Mouse (Mus musculus) MEL (cell line): ENCODE data around the gene Daam1.
"Not testable (repeated sequence)": the region's sequence is repeated elsewhere in the genome, so short reads cannot be mapped to it uniquely, and the experiment has no call there.

Source experiments
- CTCF ChIP-seq, 3 experiments: IDR thresholded peaks in 2 of 3; conservative IDR thresholded peaks in 1 of 3; 2 replicates each; pipeline ENCODE4 v1.5.1; 2011 to 2012; ENCODE audit warnings: low read length in 3 of 3, low read depth in 2 of 3, mild to moderate bottlenecking in 2 of 3, improper control_type of control experiment in 1 of 3, inconsistent platforms in 1 of 3, mixed read lengths in 1 of 3, moderate library complexity in 1 of 3; ENCODE audit not compliant: control insufficient read depth in 1 of 3, insufficient read depth in 1 of 3, poor library complexity in 1 of 3, severe bottlenecking in 1 of 3
- EP300 ChIP-seq, 2 experiments: IDR thresholded peaks; 2 replicates each; pipeline ENCODE4 v1.6.1; 2011; ENCODE audit warnings: improper control_type of control experiment in 2 of 2, low read length in 2 of 2, low read depth in 1 of 2, mild to moderate bottlenecking in 1 of 2
- GATA1 ChIP-seq: IDR thresholded peaks from 2 replicates; pipeline ENCODE4 v1.6.1; 2011; ENCODE audit warnings: low read depth, low read length, improper control_type of control experiment
- KAT2A ChIP-seq: conservative IDR thresholded peaks from 2 replicates; pipeline ENCODE4 v1.6.1; 2012; ENCODE audit warnings: low read depth, low read length, improper control_type of control experiment, inconsistent platforms
- POLR2A ChIP-seq, 2 experiments: IDR thresholded peaks; 2 replicates each; pipeline ENCODE4 v1.6.1; 2011 to 2012; ENCODE audit warnings: low read length in 2 of 2, mild to moderate bottlenecking in 2 of 2, control low read depth in 1 of 2, improper control_type of control experiment in 1 of 2, low read depth in 1 of 2, moderate library complexity in 1 of 2; ENCODE audit not compliant: control insufficient read depth in 1 of 2, insufficient read depth in 1 of 2, poor library complexity in 1 of 2
- SIN3A ChIP-seq: IDR thresholded peaks from 2 replicates; pipeline ENCODE4 v1.6.1; 2012; ENCODE audit warnings: low read length, improper control_type of control experiment, inconsistent platforms

- not testable (repeated sequence) for TF ChIP-seq POLR2A (IDR thresholded peaks at IDR 0.05; ENCODE audit: control insufficient read depth in 1 of 2, insufficient read depth in 1 of 2, low read depth in 1 of 2, low read length in 2 of 2, poor library complexity in 1 of 2); EP300 (IDR thresholded peaks at IDR 0.05; ENCODE audit: low read depth in 1 of 2, low read length in 2 of 2); CTCF (IDR thresholded peaks at IDR 0.05 in 2 of 3, conservative IDR thresholded peaks at IDR 0.05 in 1 of 3; ENCODE audit: control insufficient read depth in 1 of 3, insufficient read depth in 1 of 3, low read depth in 2 of 3, low read length in 3 of 3, poor library complexity in 1 of 3, severe bottlenecking in 1 of 3); GATA1; SIN3A; KAT2A
Measured at GRCm38 (mm10) chr12:71847024-71847423, 16.1 kb downstream of the Daam1 start.
